Mouse (Mus musculus): ENCODE results near the gene Ptp4a2. TPM values are rescaled to one million over a fixed set of nuclear protein-coding genes. Genes with fewer than 3 reads are reported as not detected.

Gene Ptp4a2
- polyA plus RNA-seq, 1 experiment from 2014 or later: 252 TPM

DNA sequence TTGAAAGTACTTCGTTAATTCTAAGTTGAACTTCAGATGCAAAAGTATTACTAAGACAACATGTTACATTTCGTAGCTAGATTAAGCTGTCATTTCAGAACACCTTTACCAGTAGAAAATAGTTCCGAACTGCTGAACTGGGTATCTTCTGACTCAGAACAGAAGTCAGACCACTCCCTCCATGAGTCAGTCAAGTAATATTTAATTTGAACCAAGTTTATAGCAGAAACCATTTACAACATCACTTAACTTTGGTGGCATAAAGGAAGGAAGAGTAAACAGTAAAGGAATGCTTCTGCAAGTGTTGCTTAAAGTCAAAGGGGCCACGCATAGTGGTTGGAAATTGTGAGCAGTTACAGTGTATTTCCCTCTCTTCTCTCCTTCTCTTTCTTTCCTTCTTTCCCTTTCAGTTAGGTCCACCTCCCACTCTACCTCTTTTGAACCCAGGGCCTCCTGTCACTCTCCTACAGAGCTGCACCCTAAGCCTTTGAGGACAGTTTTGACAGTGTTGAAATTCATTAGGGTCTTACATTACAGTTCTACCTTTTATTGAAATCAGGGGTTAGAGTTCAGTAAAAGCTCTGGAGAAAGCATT, 12.3 kb downstream of the Ptp4a2 start:
- Histone ChIP-seq H3K27ac (ENCODE audit: low read length) (0 out of 2 replicates have a peak overlapping the region, but pooled peaks have one; percentile 6), H3K36me3 (ENCODE audit: control insufficient read depth, insufficient read depth, low read length) (no peaks in the 10 kb centered on the region), H3K4me1 (ENCODE audit: control insufficient read depth, insufficient read depth, low read length) (peaks cover 34% of the 10 kb centered on the region), H3K4me2 (replicated peaks; ENCODE audit: low read depth, low read length) (0 out of 2 replicates have a peak overlapping the region, but pooled peaks have one; percentile 10), H3K9ac (replicated peaks; ENCODE audit: low read depth, low read length) (no peak overlapping the region), H3K27me3 (ENCODE audit: control insufficient read depth, insufficient read depth, low read length) (no peaks in the 10 kb centered on the region), H3K9me3 (ENCODE audit: control insufficient read depth, low read depth, low read length) (no peaks in the 10 kb centered on the region), H3K4me3 (ENCODE audit: low read depth, low read length) (no peak overlapping the region)
- WGBS: 69% methylated on average over 4 of the region's 4 CpGs
- ATAC-seq (ENCODE audit: insufficient number of reproducible peaks, insufficient read depth, low FRiP score, low read depth): no peak

DNA sequence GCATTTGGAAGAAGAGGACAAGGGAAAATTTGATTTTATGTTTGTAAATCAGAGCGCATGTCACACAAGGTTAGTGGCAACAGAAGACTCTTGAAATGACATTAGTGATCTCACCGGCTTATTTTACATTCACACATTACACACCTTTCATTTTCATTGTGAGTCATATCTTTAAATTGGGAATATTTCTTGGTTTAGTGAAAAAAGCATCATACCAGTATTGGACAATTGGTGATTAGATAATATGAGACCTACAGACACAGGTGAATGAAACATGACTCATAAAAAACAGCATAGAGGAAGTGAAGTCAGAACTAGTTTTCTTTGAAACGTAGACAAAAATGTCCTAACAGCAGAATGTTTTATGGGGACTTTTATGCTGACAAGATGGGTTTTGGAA, 16.6 kb downstream of the Ptp4a2 start:
- Histone ChIP-seq H3K4me3 (ENCODE audit: low read depth, low read length) (no peak overlapping the region), H3K4me1 (ENCODE audit: control insufficient read depth, insufficient read depth, low read length) (peaks cover 18% of the 10 kb centered on the region), H3K4me2 (replicated peaks; ENCODE audit: low read depth, low read length) (no peak overlapping the region), H3K9ac (replicated peaks; ENCODE audit: low read depth, low read length) (no peak overlapping the region), H3K27ac (ENCODE audit: low read length) (no peak overlapping the region), H3K9me3 (ENCODE audit: control insufficient read depth, low read depth, low read length) (no peaks in the 10 kb centered on the region), H3K27me3 (ENCODE audit: control insufficient read depth, insufficient read depth, low read length) (no peaks in the 10 kb centered on the region), H3K36me3 (ENCODE audit: control insufficient read depth, insufficient read depth, low read length) (no peaks in the 10 kb centered on the region)
- whole genome bisulfite sequencing: 83% methylated on average over 3 of the region's 3 CpGs
- no peak for ATAC-seq (ENCODE audit: insufficient number of reproducible peaks, insufficient read depth, low FRiP score, low read depth)

DNA sequence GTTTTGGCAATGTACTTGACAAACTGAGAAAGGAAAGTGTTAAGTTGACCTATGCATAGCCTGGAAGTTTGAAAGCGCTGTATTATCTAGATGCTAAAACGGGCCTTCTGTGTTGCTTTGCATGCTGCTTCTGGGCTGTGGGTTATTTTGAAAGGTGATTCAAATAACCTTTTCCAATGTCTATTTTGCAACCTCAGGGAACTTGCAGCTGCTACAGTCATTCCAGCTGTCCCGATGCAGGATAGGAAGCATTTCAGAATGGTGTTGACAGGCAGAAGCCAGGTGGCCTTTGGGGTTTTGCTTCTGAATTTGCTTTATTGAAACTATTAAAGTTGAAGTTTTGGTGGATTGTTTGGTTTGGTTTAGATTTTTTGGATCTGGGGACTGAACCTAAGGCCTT, 17.1 kb downstream of the Ptp4a2 start:
- 62% methylated on average over 3 of the region's 3 CpGs for WGBS
- no peak for ATAC-seq (ENCODE audit: insufficient number of reproducible peaks, insufficient read depth, low FRiP score, low read depth)
- peaks cover 14% of the 10 kb centered on the region; the same call in 1 of the 2 replicates for H3K4me1 ChIP-seq (ENCODE audit: control insufficient read depth, insufficient read depth, low read length)
- no peak overlapping the region for H3K27ac ChIP-seq (ENCODE audit: low read length)
- H3K36me3 ChIP-seq (ENCODE audit: control insufficient read depth, insufficient read depth, low read length): no peaks in the 10 kb centered on the region
- no peaks in the 10 kb centered on the region for H3K27me3 ChIP-seq (ENCODE audit: control insufficient read depth, insufficient read depth, low read length)
- H3K9ac ChIP-seq (replicated peaks; ENCODE audit: low read depth, low read length): no peak overlapping the region
- no peak overlapping the region for H3K4me2 ChIP-seq (replicated peaks; ENCODE audit: low read depth, low read length)
- no peak overlapping the region for H3K4me3 ChIP-seq (ENCODE audit: low read depth, low read length)
- H3K9me3 ChIP-seq (ENCODE audit: control insufficient read depth, low read depth, low read length): no peaks in the 10 kb centered on the region

DNA sequence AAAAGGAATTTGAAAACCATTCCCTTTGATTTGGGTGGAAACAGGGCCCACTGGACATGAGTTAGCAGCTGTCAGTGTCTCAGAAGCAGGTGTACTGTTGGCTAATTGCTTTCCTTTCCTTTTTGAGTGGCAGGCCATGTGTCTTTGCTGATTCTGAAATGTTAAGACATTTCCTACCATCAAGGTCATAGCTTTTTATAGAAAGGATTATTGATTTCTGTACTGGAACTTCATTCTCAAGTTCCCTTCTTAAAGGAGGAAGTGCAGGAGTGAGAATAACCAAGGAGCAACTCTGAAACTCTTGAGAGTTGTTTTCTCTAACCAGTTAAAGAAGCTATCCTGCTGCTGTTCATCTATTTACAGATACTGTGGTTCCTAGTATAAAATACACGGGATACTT, 18.8 kb downstream of the Ptp4a2 start:
- no peak overlapping the region for H3K9ac ChIP-seq (replicated peaks; ENCODE audit: low read depth, low read length)
- H3K9me3 ChIP-seq (ENCODE audit: control insufficient read depth, low read depth, low read length): no peaks in the 10 kb centered on the region
- H3K4me1 ChIP-seq (ENCODE audit: control insufficient read depth, insufficient read depth, low read length): peaks cover 7% of the 10 kb centered on the region; the same call in 1 of the 2 replicates
- no peak overlapping the region for H3K4me3 ChIP-seq (ENCODE audit: low read depth, low read length)
- 51% methylated on average over 1 of the region's 1 CpGs for WGBS
- H3K4me2 ChIP-seq (replicated peaks; ENCODE audit: low read depth, low read length): no peak overlapping the region
- ATAC-seq (ENCODE audit: insufficient number of reproducible peaks, insufficient read depth, low FRiP score, low read depth): no peak
- no peaks in the 10 kb centered on the region for H3K36me3 ChIP-seq (ENCODE audit: control insufficient read depth, insufficient read depth, low read length)
- H3K27me3 ChIP-seq (ENCODE audit: control insufficient read depth, insufficient read depth, low read length): no peaks in the 10 kb centered on the region
- H3K27ac ChIP-seq (ENCODE audit: low read length): no peak overlapping the region

DNA sequence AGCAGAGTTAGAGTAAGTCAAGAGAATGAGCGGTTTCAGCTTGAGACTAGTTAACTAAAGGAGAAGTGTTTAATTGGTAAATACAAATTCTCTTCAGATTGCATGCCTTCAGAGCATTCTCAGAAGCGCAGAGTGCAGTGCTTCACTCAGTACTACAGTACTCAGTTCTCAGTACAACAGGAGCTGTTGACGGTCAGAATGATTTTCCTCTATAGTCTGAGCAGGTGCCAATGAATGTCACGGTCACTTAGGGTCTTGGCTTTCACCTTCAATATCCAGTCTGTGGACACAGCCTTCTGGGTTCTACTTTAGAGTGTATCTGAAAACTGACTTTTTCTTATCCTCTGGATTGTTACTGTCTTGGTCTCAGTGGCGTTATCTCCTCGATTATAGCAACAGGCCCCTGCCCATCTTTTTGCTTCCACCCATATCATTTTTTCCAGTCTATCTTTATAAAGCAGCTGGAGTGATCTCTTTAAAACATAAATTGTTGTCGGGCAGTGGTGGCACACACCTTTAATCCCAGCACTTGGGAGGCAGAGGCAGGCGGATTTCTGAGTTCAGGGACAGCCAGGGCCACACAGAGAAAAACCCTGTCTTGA, 19.4 kb downstream of the Ptp4a2 start:
- no peaks in the 10 kb centered on the region for H3K9me3 ChIP-seq (ENCODE audit: control insufficient read depth, low read depth, low read length)
- 86% methylated on average over 8 of the region's 8 CpGs for WGBS

DNA sequence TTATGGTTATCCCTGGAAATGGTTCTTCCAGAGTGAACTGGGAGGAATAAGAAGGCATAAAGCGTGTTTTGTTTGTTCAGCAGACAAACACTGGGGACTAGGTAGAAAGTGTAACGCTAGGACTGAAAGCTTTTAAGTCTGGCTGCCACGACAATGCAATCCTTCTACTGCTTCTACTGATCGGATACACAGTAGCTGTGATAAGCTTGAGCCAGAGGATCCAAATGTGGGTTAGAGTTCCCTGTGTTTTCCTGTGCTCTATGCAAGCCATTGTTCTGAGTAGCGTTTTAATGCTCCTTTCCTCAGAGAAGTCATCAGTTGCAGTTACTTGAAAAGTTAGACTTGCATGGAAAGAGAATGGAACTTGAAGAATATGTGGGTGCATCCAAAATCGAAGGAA, 23.6 kb downstream of the Ptp4a2 start:
- WGBS: 47% methylated on average over 6 of the region's 6 CpGs
- H3K27ac ChIP-seq (ENCODE audit: low read length): peak overlapping the region; percentile 45; the same call in 1 of the 2 replicates
- no peak overlapping the region for H3K9ac ChIP-seq (replicated peaks; ENCODE audit: low read depth, low read length)
- H3K4me3 ChIP-seq (ENCODE audit: low read depth, low read length): no peak overlapping the region
- no peak overlapping the region for H3K4me2 ChIP-seq (replicated peaks; ENCODE audit: low read depth, low read length)
- ATAC-seq (ENCODE audit: insufficient number of reproducible peaks, insufficient read depth, low FRiP score, low read depth): no peak
- H3K9me3 ChIP-seq (ENCODE audit: control insufficient read depth, low read depth, low read length): no peaks in the 10 kb centered on the region
- H3K4me1 ChIP-seq (ENCODE audit: control insufficient read depth, insufficient read depth, low read length): peaks cover 10% of the 10 kb centered on the region; the same call in 1 of the 2 replicates
- no peaks in the 10 kb centered on the region for H3K36me3 ChIP-seq (ENCODE audit: control insufficient read depth, insufficient read depth, low read length)
- H3K27me3 ChIP-seq (ENCODE audit: control insufficient read depth, insufficient read depth, low read length): no peaks in the 10 kb centered on the region

More for the DNA sequence above, 19.4 kb downstream of the Ptp4a2 start:
- Histone ChIP-seq H3K36me3 (ENCODE audit: control insufficient read depth, insufficient read depth, low read length) (no peaks in the 10 kb centered on the region), H3K4me2 (replicated peaks; ENCODE audit: low read depth, low read length) (no peak overlapping the region), H3K27me3 (ENCODE audit: control insufficient read depth, insufficient read depth, low read length) (no peaks in the 10 kb centered on the region), H3K27ac (ENCODE audit: low read length) (no peak overlapping the region), H3K4me1 (ENCODE audit: control insufficient read depth, insufficient read depth, low read length) (peaks cover 13% of the 10 kb centered on the region; the same call in 1 of the 2 replicates), H3K9ac (replicated peaks; ENCODE audit: low read depth, low read length) (no peak overlapping the region), H3K4me3 (ENCODE audit: low read depth, low read length) (no peak overlapping the region)
- no peak for ATAC-seq (ENCODE audit: insufficient number of reproducible peaks, insufficient read depth, low FRiP score, low read depth)

DNA sequence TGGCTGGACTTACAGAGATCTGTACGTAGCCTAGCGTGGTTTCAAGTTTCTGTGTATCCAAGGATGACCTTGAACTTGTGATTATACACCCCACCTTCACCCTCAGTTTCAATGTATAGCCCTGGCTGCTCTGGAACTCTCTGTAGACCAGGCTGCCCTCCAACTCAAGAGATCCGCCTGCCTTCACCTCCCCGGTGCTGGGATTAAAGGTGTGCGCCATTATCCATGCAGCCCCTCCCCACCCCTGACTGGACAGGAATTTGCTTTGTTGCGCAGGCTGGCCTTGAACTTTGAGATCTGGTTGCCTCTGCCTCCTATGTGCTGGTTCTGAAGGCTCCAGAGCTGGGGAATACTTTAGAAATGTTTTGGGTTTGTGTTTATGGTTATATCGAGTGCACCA, 24.3 kb downstream of the Ptp4a2 start:
- no peak for ATAC-seq (ENCODE audit: insufficient number of reproducible peaks, insufficient read depth, low FRiP score, low read depth)
- H3K9me3 ChIP-seq (ENCODE audit: control insufficient read depth, low read depth, low read length): no peaks in the 10 kb centered on the region
- 89% methylated on average over 7 of the region's 7 CpGs for WGBS
- peaks cover 5% of the 10 kb centered on the region; the same call in 1 of the 2 replicates for H3K36me3 ChIP-seq (ENCODE audit: control insufficient read depth, insufficient read depth, low read length)
- no peak overlapping the region for H3K9ac ChIP-seq (replicated peaks; ENCODE audit: low read depth, low read length)
- no peak overlapping the region for H3K27ac ChIP-seq (ENCODE audit: low read length)
- no peaks in the 10 kb centered on the region for H3K27me3 ChIP-seq (ENCODE audit: control insufficient read depth, insufficient read depth, low read length)
- peaks cover 10% of the 10 kb centered on the region; the same call in 1 of the 2 replicates for H3K4me1 ChIP-seq (ENCODE audit: control insufficient read depth, insufficient read depth, low read length)
- no peak overlapping the region for H3K4me3 ChIP-seq (ENCODE audit: low read depth, low read length)
- H3K4me2 ChIP-seq (replicated peaks; ENCODE audit: low read depth, low read length): no peak overlapping the region

DNA sequence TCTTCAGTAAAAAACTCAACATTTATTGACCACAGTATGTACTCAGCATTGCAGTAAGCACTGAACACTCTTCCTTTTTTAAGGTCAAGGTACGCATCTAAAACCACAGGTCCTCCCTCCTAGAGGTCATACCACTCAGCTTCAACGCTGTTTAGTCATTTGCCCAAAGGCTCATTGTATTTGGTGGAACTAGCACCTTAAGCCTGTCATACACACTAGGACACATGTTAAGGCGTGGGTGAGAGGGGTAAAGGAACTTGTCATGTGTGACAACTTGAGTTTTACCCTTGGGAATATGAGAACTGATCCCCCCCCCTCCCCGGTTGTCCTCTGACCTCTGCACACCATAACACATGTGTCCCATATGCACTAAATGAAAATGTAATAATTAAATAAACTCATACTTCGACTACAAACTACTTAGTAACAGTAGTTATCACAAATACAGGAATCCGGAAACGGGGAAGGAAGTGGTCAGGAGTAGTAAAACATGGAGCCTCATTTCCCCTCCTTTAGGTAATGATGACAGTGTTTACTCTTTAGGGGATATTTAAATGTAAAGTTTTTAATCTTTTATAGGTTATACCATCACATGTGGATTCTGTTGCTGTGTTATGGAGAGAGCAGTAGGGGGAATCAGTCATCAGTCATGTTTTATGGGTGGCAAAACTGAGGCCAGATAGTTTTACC, 29.0 kb downstream of the Ptp4a2 start:
- Histone ChIP-seq H3K4me3 (ENCODE audit: low read depth, low read length) (no peak overlapping the region), H3K4me2 (replicated peaks; ENCODE audit: low read depth, low read length) (no peak overlapping the region), H3K27ac (ENCODE audit: low read length) (no peak overlapping the region), H3K4me1 (ENCODE audit: control insufficient read depth, insufficient read depth, low read length) (peaks cover 4% of the 10 kb centered on the region; the same call in 1 of the 2 replicates), H3K9ac (replicated peaks; ENCODE audit: low read depth, low read length) (no peak overlapping the region), H3K27me3 (ENCODE audit: control insufficient read depth, insufficient read depth, low read length) (no peaks in the 10 kb centered on the region), H3K9me3 (ENCODE audit: control insufficient read depth, low read depth, low read length) (no peaks in the 10 kb centered on the region), H3K36me3 (ENCODE audit: control insufficient read depth, insufficient read depth, low read length) (peaks cover 41% of the 10 kb centered on the region)
- WGBS: 93% methylated on average over 7 of the region's 7 CpGs
- ATAC-seq (ENCODE audit: insufficient number of reproducible peaks, insufficient read depth, low FRiP score, low read depth): no peak
